Mouse (Mus musculus): ENCODE results near the gene Arsa. TPM values are rescaled to one million over a fixed set of nuclear protein-coding genes. Genes with fewer than 3 reads are reported as not detected.
A peak's percentile ranks its signal among the peaks of the same experiment; 100 is the strongest.

Arsa gene
- polyA plus RNA-seq, 1 experiment, result 221 TPM

GRCm38 (mm10) chr15:89522566-89523282 is 45.5 kb upstream of the Arsa start:
- no peak overlapping the region for H3K4me3 ChIP-seq (ENCODE audit: control insufficient read depth, low read depth, low read length)
- H3K27me3 ChIP-seq (ENCODE audit: control insufficient read depth, insufficient read depth, low read length), result no peaks in the 10 kb centered on the region; the same call in 1 of the 2 replicates

GRCm38 (mm10) chr15:89521951-89522350 is 44.7 kb upstream of the Arsa start:
- Histone ChIP-seq H3K4me3 (ENCODE audit: control insufficient read depth, low read depth, low read length) (no peak overlapping the region), H3K27ac (ENCODE audit: control insufficient read depth, insufficient read depth, low read depth, low read length) (no peak overlapping the region), H3K36me3 (ENCODE audit: control insufficient read depth, insufficient read depth, low read length) (no peaks in the 10 kb centered on the region), H3K4me1 (ENCODE audit: control insufficient read depth, insufficient read depth, low read length) (peaks cover 3% of the 10 kb centered on the region), H3K27me3 (ENCODE audit: control insufficient read depth, insufficient read depth, low read length) (no peaks in the 10 kb centered on the region; the same call in 1 of the 2 replicates)
- no peak for TF ChIP-seq CTCF (IDR thresholded peaks at IDR 0.05; ENCODE audit: control insufficient read depth, insufficient read depth, insufficient replicate concordance, low read depth, low read length)

More at GRCm38 (mm10) chr15:89522566-89523282, 45.5 kb upstream of the Arsa start:
- no peaks in the 10 kb centered on the region for H3K36me3 ChIP-seq (ENCODE audit: control insufficient read depth, insufficient read depth, low read length)
- TF ChIP-seq POLR2A (IDR thresholded peaks at IDR 0.05; ENCODE audit: control insufficient read depth, low read depth, low read length) (no peak), CTCF (IDR thresholded peaks at IDR 0.05; ENCODE audit: control insufficient read depth, insufficient read depth, insufficient replicate concordance, low read depth, low read length) (no peak)
- no peak overlapping the region for H3K27ac ChIP-seq (ENCODE audit: control insufficient read depth, insufficient read depth, low read depth, low read length)
- H3K4me1 ChIP-seq (ENCODE audit: control insufficient read depth, insufficient read depth, low read length), result peaks cover 3% of the 10 kb centered on the region

DNA sequence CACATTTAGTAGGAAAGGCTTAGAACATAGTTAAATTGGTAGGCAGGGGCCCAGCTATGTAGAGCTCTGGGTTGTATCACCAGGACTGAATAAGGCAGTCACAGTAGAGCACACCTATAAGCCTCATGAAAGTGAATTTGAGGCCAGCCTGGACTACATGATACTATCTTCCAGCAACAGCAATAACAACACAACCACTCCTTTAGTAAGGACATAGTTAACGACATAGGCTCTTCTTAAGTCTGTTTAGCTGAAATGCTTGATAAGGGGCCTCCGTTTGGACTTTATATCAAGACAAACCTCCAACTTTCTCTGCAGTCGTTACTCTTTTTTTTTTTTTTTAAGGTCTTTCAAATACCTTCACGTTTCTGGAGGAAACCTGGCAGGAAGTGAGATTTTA is 35.5 kb upstream of the Arsa start:
- Histone ChIP-seq H3K27ac (ENCODE audit: control insufficient read depth, insufficient read depth, low read depth, low read length) (no peak overlapping the region), H3K36me3 (ENCODE audit: control insufficient read depth, insufficient read depth, low read length) (no peaks in the 10 kb centered on the region), H3K4me1 (ENCODE audit: control insufficient read depth, insufficient read depth, low read length) (no peaks in the 10 kb centered on the region), H3K27me3 (ENCODE audit: control insufficient read depth, insufficient read depth, low read length) (no peaks in the 10 kb centered on the region), H3K4me3 (ENCODE audit: control insufficient read depth, low read depth, low read length) (no peak overlapping the region)
- no peak for TF ChIP-seq CTCF (IDR thresholded peaks at IDR 0.05; ENCODE audit: control insufficient read depth, insufficient read depth, insufficient replicate concordance, low read depth, low read length)
- TF ChIP-seq POLR2A (IDR thresholded peaks at IDR 0.05; ENCODE audit: control insufficient read depth, low read depth, low read length), result no peak

- Histone ChIP-seq H3K4me1 (ENCODE audit: control insufficient read depth, insufficient read depth, low read length) (no peaks in the 10 kb centered on the region), H3K4me3 (ENCODE audit: control insufficient read depth, low read depth, low read length) (no peak overlapping the region), H3K27me3 (ENCODE audit: control insufficient read depth, insufficient read depth, low read length) (no peaks in the 10 kb centered on the region), H3K27ac (ENCODE audit: control insufficient read depth, insufficient read depth, low read depth, low read length) (no peak overlapping the region), H3K36me3 (ENCODE audit: control insufficient read depth, insufficient read depth, low read length) (no peaks in the 10 kb centered on the region)
- TF ChIP-seq CTCF (IDR thresholded peaks at IDR 0.05; ENCODE audit: control insufficient read depth, insufficient read depth, insufficient replicate concordance, low read depth, low read length) (no peak), POLR2A (IDR thresholded peaks at IDR 0.05; ENCODE audit: control insufficient read depth, low read depth, low read length) (no peak)
Observed at GRCm38 (mm10) chr15:89507751-89508150, 30.5 kb upstream of the Arsa start.

- TF ChIP-seq POLR2A (IDR thresholded peaks at IDR 0.05; ENCODE audit: control insufficient read depth, low read depth, low read length), result no peak
- no peak for TF ChIP-seq CTCF (IDR thresholded peaks at IDR 0.05; ENCODE audit: control insufficient read depth, insufficient read depth, insufficient replicate concordance, low read depth, low read length)
- Histone ChIP-seq H3K4me3 (ENCODE audit: control insufficient read depth, low read depth, low read length) (no peak overlapping the region), H3K27me3 (ENCODE audit: control insufficient read depth, insufficient read depth, low read length) (no peaks in the 10 kb centered on the region), H3K36me3 (ENCODE audit: control insufficient read depth, insufficient read depth, low read length) (no peaks in the 10 kb centered on the region), H3K27ac (ENCODE audit: control insufficient read depth, insufficient read depth, low read depth, low read length) (no peak overlapping the region), H3K4me1 (ENCODE audit: control insufficient read depth, insufficient read depth, low read length) (peaks cover 4% of the 10 kb centered on the region)
Observed at GRCm38 (mm10) chr15:89504838-89505237, 27.6 kb upstream of the Arsa start.

- Histone ChIP-seq H3K27ac (ENCODE audit: control insufficient read depth, insufficient read depth, low read depth, low read length) (no peak overlapping the region), H3K4me1 (ENCODE audit: control insufficient read depth, insufficient read depth, low read length) (peaks cover 12% of the 10 kb centered on the region), H3K27me3 (ENCODE audit: control insufficient read depth, insufficient read depth, low read length) (no peaks in the 10 kb centered on the region; the same call in 1 of the 2 replicates), H3K4me3 (ENCODE audit: control insufficient read depth, low read depth, low read length) (no peak overlapping the region), H3K36me3 (ENCODE audit: control insufficient read depth, insufficient read depth, low read length) (no peaks in the 10 kb centered on the region)
- no peak for TF ChIP-seq CTCF (IDR thresholded peaks at IDR 0.05; ENCODE audit: control insufficient read depth, insufficient read depth, insufficient replicate concordance, low read depth, low read length)
- TF ChIP-seq POLR2A (IDR thresholded peaks at IDR 0.05; ENCODE audit: control insufficient read depth, low read depth, low read length), result no peak
Observed at GRCm38 (mm10) chr15:89501321-89501720, 24.1 kb upstream of the Arsa start.

GRCm38 (mm10) chr15:89500221-89500791 is 23.1 kb upstream of the Arsa start:
- H3K27ac ChIP-seq (ENCODE audit: control insufficient read depth, insufficient read depth, low read depth, low read length), result no peak overlapping the region
- H3K36me3 ChIP-seq (ENCODE audit: control insufficient read depth, insufficient read depth, low read length), result no peaks in the 10 kb centered on the region
- H3K4me3 ChIP-seq (ENCODE audit: control insufficient read depth, low read depth, low read length), result peak overlapping the region; percentile 15; the same call in 1 of the 2 replicates
- peaks cover 12% of the 10 kb centered on the region for H3K4me1 ChIP-seq (ENCODE audit: control insufficient read depth, insufficient read depth, low read length)
- no peak for TF ChIP-seq CTCF (IDR thresholded peaks at IDR 0.05; ENCODE audit: control insufficient read depth, insufficient read depth, insufficient replicate concordance, low read depth, low read length)
- TF ChIP-seq POLR2A (IDR thresholded peaks at IDR 0.05; ENCODE audit: control insufficient read depth, low read depth, low read length), result no peak
- H3K27me3 ChIP-seq (ENCODE audit: control insufficient read depth, insufficient read depth, low read length), result no peaks in the 10 kb centered on the region; the same call in 1 of the 2 replicates
